Mouse (Mus musculus): ENCODE results near the gene Gm21860. TPM values are rescaled to one million over a fixed set of nuclear protein-coding genes. Genes with fewer than 3 reads are reported as not detected.
"Not testable (repeated sequence)": the region's sequence is repeated elsewhere in the genome, so short reads cannot be mapped to it uniquely, and the experiment has no call there.

The Gm21860 gene
- total RNA-seq, 1 experiment from 2014 or later = not detected

DNA sequence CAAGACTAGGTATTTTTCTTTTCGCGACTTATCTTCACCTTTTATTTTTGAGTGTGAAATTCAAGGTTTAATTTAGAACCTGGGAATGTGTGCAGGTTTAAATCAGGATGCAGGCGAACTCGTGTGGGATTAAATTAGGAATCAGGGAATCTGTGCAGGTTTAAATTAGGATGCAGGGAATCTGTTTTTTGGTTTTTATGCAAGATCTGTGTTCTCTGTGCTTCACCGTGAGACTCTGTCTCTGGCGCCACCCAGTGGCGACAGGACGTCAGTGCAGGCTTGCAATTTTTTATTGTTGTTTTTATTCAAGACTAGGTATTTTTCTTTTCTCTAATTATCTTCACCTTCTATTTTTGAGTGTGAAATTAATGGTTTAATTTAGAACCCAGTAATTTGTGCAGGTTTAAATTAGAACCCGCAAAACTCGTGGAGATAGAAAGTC is 22.5 kb downstream of the Gm21860 start:
- DNase-seq = not testable (repeated sequence)

DNA sequence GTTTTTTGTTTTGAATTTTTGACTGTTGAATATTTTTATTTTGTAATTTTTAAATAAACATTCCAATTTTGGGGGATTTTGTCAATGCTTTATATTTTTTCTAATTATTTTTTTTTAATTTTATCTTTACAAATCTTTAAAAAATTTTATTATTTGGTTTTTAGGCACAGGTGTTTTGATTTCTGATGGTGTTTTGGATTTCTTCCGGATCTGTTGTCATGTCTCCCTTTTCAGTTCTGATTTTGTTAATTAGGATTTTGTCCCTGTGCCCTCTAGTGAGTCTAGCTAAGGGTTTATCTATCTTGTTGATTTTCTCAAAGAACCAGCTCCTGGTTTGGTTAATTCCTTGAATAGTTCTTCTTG is 23.0 kb downstream of the Gm21860 start:
- not testable (repeated sequence) for DNase-seq

GRCm38 (mm10) chrY:90730908-90731592 is 23.6 kb downstream of the Gm21860 start:
- DNase-seq = peak; percentile 51

- DNase-seq = not testable (repeated sequence)
Observed at GRCm38 (mm10) chrY:90729816-90730303, 24.8 kb downstream of the Gm21860 start.

DNA sequence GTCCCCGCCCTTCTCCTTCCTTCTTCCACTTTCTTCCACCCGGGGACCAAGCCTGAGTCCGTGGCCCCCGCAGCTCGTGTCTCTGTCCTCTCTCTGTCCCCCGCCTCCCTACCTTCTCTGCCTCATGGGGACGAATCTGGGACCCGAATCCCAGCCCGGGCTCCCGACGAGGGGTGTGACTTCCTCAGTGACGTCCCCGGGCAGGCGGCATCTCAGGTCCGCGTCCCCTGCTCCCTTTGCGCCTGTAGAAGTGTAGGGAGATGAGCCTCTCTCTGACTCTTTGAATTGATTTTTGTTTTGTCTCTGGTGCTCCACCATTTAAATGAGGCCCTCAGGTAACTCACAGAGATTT is 25.7 kb downstream of the Gm21860 start:
- peak; percentile 16 for DNase-seq

DNA sequence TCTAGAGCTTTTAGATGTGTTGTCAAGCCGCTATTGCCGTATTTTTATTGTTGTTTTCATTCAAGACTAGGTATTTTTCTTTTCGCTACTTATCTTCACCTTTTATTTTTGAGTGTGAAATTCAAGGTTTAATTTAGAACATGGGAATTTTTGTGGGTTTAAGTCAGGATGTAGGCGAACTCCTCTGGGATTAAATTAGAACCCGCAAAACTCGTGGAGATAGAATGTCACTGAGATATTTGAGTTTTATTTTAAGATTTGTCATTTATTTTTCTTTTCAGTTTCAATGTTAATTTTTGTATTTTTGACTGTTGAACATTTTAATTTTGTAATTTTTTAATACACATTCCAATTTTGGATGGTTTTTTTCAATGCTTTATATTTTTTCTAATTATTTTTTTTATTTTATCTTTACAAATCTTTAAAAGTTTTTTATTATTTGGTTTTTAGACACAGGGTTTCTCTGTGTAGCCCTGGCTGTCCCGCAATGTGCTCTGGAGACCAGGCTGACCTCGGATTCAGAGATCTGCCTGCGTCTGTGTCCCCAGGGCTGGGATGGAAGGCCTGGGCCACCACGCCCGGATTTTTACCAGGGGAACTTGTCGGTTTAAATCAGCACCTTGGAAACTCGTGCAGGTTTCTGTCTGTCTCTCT is 26.2 kb downstream of the Gm21860 start:
- DNase-seq = not testable (repeated sequence)

DNA sequence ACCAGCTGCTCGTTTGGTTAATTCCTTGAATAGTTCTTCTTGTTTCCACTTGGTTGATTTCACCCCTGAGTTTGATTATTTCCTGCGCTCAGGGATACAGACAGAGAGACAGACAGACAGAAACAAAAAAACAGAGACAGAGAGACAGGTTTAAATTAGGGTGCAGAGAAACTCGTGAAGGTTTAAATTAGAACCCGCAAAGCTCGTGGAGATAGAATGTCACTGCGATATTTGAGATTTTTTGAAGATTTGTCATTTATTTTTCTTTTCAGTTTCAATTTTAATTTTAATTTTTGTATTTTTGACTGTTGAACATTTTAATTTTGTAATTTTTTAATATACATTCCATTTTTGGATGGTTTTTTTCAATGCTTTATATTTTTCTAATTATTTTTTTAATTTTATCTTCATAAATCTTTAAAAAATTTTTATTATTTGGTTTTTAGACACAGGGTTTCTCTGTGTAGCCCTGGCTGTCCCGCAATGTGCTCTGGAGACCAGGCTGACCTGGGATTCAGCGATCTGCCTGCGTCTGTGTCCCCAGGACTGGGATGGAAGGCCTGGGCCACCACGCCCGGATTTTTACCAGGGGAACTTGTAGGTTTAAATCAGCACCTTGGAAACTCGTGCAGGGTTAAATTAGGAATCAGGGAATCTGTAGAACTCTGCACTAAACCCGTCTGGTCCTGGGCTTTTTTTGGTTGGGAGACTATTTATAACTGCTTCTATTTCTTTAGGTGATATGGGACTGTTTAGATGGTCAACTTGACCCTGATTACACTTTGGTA is 27.3 kb downstream of the Gm21860 start:
- not testable (repeated sequence) for DNase-seq

GRCm38 (mm10) chrY:90725701-90726451 is 28.7 kb downstream of the Gm21860 start:
- not testable (repeated sequence) for DNase-seq

DNA sequence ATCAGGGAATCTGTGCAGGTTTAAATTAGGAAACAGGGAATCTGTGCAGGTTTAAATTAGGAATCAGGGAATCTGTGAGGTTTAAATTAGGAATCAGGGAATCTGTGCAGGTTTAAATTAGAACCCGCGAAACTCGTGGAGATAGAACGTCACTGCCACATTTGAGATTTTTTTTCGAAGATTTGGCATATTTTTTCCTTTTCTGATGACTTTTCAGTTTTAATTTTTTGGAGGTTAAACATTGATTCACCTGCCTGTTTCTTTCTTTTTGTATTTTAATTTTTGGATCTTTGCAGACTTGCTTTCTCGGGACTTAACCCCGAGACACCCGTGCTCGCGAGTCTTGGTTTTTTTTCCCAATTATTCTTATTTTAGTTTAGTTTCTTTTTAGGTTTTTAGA is 29.5 kb downstream of the Gm21860 start:
- not testable (repeated sequence) for DNase-seq

DNA sequence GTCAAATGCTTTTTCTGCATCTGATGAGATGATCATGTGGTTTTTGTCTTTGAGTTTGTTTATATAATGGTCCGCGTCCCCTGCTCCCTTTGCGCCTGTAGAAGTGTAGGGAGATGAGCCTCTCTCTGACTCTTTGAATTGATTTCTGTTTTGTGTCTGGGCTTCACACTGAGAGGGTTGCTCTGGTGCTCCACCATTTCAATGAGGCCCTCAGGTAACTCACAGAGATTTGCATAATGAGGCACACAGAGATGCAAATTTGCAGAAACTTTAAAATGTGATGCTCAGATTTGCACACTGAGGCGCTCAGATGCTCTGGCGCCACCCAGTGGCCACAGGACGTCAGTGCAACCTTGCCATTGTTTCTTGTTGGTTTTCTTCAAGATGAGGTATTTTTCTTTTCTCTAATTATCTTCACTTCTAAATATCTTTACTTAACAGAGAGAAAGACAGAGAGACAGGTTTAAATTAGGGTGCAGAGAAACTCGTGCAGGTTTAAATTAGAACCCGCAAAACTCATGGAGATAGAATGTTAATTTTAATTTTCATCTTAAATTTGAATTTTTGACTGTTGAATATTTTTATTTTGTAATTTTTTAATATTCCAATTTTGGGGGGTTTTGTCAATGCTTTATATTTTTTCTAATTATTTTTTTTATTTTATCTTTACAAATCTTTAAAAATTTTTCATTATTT is 30.5 kb downstream of the Gm21860 start:
- not testable (repeated sequence) for DNase-seq

DNA sequence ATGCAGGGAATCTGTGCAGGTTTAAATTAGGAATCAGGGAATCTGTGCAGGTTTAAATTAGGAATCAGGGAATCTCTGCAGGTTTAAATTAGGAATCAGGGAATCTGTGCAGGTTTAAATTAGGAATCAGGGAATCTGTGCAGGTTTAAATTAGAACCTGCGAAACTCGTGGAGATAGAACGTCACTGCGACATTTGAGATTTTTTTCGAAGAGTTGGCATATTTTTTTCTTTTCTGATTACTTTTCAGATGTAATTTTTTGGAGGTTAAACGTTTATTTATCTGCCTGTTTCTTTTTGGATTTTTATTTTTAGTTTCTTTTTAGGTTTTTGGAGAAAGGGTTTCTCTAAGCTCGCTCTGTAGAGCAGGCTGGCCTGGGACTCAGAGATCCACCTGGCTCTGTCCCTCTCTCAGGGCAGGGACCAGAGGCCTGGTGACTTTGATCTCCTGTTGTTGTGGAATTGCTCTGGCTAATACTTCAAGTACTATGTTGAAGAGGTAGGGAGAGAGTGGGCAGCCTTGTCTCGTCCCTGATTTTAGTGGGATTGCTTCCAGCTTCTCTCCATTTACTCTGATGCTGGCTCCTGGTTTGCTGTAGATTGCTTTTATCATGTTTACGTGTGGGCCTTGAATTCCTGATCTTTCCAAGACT is 31.2 kb downstream of the Gm21860 start:
- peak; percentile 25 for DNase-seq

- peak; percentile 10 for DNase-seq
Observed at GRCm38 (mm10) chrY:90720505-90720904, 34.1 kb downstream of the Gm21860 start.

GRCm38 (mm10) chrY:90719403-90720232 is 35.0 kb downstream of the Gm21860 start:
- DNase-seq = not testable (repeated sequence)

- DNase-seq = peak; percentile 36
Observed at GRCm38 (mm10) chrY:90718583-90719402, 35.8 kb downstream of the Gm21860 start.

- not testable (repeated sequence) for DNase-seq
Observed at GRCm38 (mm10) chrY:90718021-90718420, 36.6 kb downstream of the Gm21860 start.

DNA sequence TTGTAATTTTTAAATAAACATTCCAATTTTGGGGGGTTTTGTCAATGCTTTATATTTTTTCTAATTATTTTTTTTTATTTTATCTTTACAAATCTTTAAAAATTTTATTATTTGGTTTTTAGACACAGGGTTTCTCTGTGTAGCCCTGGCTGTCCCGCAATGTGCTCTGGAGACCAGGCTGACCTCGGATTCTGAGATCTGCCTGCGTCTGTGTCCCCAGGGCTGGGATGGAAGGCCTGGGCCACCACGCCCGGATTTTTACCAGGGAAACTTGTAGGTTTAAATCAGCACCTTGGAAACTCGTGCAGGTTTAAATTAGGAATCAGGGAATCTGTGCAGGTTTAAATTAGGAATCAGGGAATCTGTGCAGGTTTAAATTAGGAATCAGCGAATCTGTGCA is 37.1 kb downstream of the Gm21860 start:
- DNase-seq = not testable (repeated sequence)
